Mouse (Mus musculus) right cerebral cortex, postnatal 14 days (tissue): ENCODE data around the gene Abca8a.

Experiments used
- DNase-seq: peaks from one replicate; pipeline ENCODE4 v3.0.0; 2022

The Abca8a gene

DNA sequence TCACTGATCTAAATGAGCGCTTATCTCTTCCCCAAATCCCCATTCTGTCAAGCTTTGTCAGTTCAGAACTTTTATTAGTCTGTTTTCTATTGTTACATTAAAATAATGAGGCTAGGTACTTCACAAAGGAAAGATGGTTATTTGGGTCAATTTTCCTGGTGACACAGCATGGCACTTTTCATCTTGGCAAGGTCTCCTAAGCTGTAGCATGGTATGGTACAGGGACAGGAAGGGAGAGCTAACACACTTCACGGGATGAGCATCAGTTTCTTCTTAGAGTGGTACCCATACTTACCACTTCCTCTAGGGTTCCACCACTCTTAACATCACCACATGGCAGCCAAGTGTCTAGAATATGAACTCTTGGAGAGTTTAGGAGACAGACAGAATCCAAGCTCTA is 113.9 kb downstream of the Abca8a start:
- DNase-seq: no peak
